Mouse (Mus musculus) testis, adult 10 weeks (tissue): ENCODE results near the gene Them4. TPM values are rescaled to one million over a fixed set of nuclear protein-coding genes. Genes with fewer than 3 reads are reported as not detected.

ENCODE experiments used
- polyA plus RNA-seq: library from polyadenylated mRNA; stranded (reverse); fragments of 350-450 nt; fragmentation: Illumina TruSeq; extraction: RNeasy Lipid Tissue Mini Kit (QIAGEN cat#74804); gene quantifications from one replicate; pipeline ENCODE4 v1.2.3, GENCODE M21; 2014; ENCODE audit warnings: low read depth, low replicate concordance

Gene Them4
- polyA plus RNA-seq: 45.5 TPM

GRCm38 (mm10) chr3:94309633-94310363, at the start of gene Them4:
Them4 (plus strand) TSS chr3:94310089.

GRCm38 (mm10) chr3:94263736-94264135, 46.2 kb upstream of the Them4 start, which contains the start of gene Gm4778:
Gm4778 (plus strand) TSS chr3:94264036.

GRCm38 (mm10) chr3:94341959-94342422, 32.1 kb downstream of the Them4 start, which contains the start of gene Them5:
Them5 (plus strand) TSS chr3:94342099.

GRCm38 (mm10) chr3:94362138-94362537, 52.2 kb downstream of the Them4 start, which contains the start of gene C2cd4d:
C2cd4d (plus strand) TSS chr3:94362438.

GRCm38 (mm10) chr3:94372641-94373040, 62.8 kb downstream of the Them4 start, which contains the start of gene Rorc:
Rorc (plus strand) TSS chr3:94372794.

Other genes starting within 250 kb of the Them4 start
- gene Gm10697, start 237.4 kb upstream of the Them4 start, polyA plus RNA-seq: not detected
- gene Gm10696, start 131.9 kb upstream of the Them4 start, polyA plus RNA-seq: not detected
- gene Gm5286, start 113.4 kb upstream of the Them4 start, polyA plus RNA-seq: 0.69 TPM
- gene Gm4778, start 46.1 kb upstream of the Them4 start, polyA plus RNA-seq: not detected
- gene Them5, start 32.0 kb downstream of the Them4 start, polyA plus RNA-seq: not detected
- not detected for gene C2cd4d, start 52.3 kb downstream of the Them4 start, polyA plus RNA-seq
- gene Rorc, start 62.7 kb downstream of the Them4 start, polyA plus RNA-seq: 1.8 TPM
- not detected for gene Lingo4, start 88.4 kb downstream of the Them4 start, polyA plus RNA-seq
- gene Tdrkh, start 103.2 kb downstream of the Them4 start, polyA plus RNA-seq: 75.8 TPM
- gene Mrpl9, start 133.2 kb downstream of the Them4 start, polyA plus RNA-seq: 16.2 TPM
- gene Oaz3, start 133.8 kb downstream of the Them4 start, polyA plus RNA-seq: 1,974 TPM
- gene Celf3, start 168.2 kb downstream of the Them4 start, polyA plus RNA-seq: 5.2 TPM
- 300 TPM for gene Riiad1, start 170.3 kb downstream of the Them4 start, polyA plus RNA-seq